Mouse (Mus musculus): ENCODE results near the gene A830005F24Rik. TPM values are rescaled to one million over a fixed set of nuclear protein-coding genes. Genes with fewer than 3 reads are reported as not detected.

A830005F24Rik gene
- total RNA-seq, 2 experiments from 2014 or later = 1.0 to 2.2 TPM

GRCm38 (mm10) chr13:48544391-48544790 is 31.0 kb downstream of the A830005F24Rik start:
- DNase-seq (ENCODE audit: low spot score in 2 of 2) = no peak

GRCm38 (mm10) chr13:48544867-48545266 is 31.5 kb downstream of the A830005F24Rik start:
- DNase-seq (ENCODE audit: low spot score in 2 of 2) = no peak

- peak; percentile 90 to 97 for DNase-seq (ENCODE audit: low spot score in 2 of 2)
These were observed 32.3 kb downstream of the A830005F24Rik start for GRCm38 (mm10) chr13:48545476-48546281.

GRCm38 (mm10) chr13:48546330-48546917 is 33.1 kb downstream of the A830005F24Rik start:
- DNase-seq (ENCODE audit: low spot score in 2 of 2) = peak; percentile 99 to 100

GRCm38 (mm10) chr13:48547623-48548022 is 34.3 kb downstream of the A830005F24Rik start:
- no peak for DNase-seq (ENCODE audit: low spot score in 2 of 2)

- no peak for DNase-seq (ENCODE audit: low spot score in 2 of 2)
These were observed 34.9 kb downstream of the A830005F24Rik start for GRCm38 (mm10) chr13:48548296-48548695.

- DNase-seq (ENCODE audit: low spot score in 2 of 2) = peak; percentile 86 to 90
These were observed 39.1 kb downstream of the A830005F24Rik start for GRCm38 (mm10) chr13:48552181-48553090.

- no peak for DNase-seq (ENCODE audit: low spot score in 2 of 2)
These were observed 40.1 kb downstream of the A830005F24Rik start for GRCm38 (mm10) chr13:48553511-48553910.

- no peak for DNase-seq (ENCODE audit: low spot score in 2 of 2)
These were observed 41.2 kb downstream of the A830005F24Rik start for GRCm38 (mm10) chr13:48554552-48554951.

- DNase-seq (ENCODE audit: low spot score in 2 of 2) = no peak
These were observed 42.6 kb downstream of the A830005F24Rik start for GRCm38 (mm10) chr13:48555976-48556375.

- no peak for DNase-seq (ENCODE audit: low spot score in 2 of 2)
These were observed 48.1 kb downstream of the A830005F24Rik start for GRCm38 (mm10) chr13:48561481-48561880.

- DNase-seq (ENCODE audit: low spot score in 2 of 2) = no peak
These were observed 49.0 kb downstream of the A830005F24Rik start for GRCm38 (mm10) chr13:48562336-48562735.

Small RNA genes within 50 kb of the gene (microRNA-seq; reads per million reads assigned to microRNA genes)
- gene Gm24111 = 0 reads per million in 2 experiments
- 295 to 346 reads per million in 2 experiments for gene Mirlet7a-1
- 21,078 to 29,969 reads per million in 2 experiments for gene Mirlet7d
- gene Mirlet7f-1 = 0 reads per million in 2 experiments

Other genes starting within 250 kb of the A830005F24Rik start
- gene Zfp169, start 119 bp upstream of the A830005F24Rik start, total RNA-seq (2021) = 10 to 100 TPM; 21.4 to 21.8 TPM
- 10 to 100 TPM; 38.2 to 43.0 TPM for gene Ptpdc1, start 112.1 kb downstream of the A830005F24Rik start, total RNA-seq (2021)
- not detected for gene Barx1, start 149.4 kb downstream of the A830005F24Rik start, total RNA-seq (2021)

Data from layer of hippocampus, postnatal 14 days (tissue).